Mouse (Mus musculus) central nervous system, embryonic 14 days (tissue): ENCODE results near the gene Ubash3b. TPM values are rescaled to one million over a fixed set of nuclear protein-coding genes. Genes with fewer than 3 reads are reported as not detected.

ENCODE experiments used
- polyA plus RNA-seq: library from polyadenylated mRNA; depleted of rRNA; stranded (reverse); fragments of >200 nt; gene quantifications from 2 replicates; pipeline ENCODE4 v1.2.3, GENCODE M21; 2012; rRNA removed

Gene Ubash3b
- 11.3 and 11.8 TPM in 2 replicates for polyA plus RNA-seq

DNA sequence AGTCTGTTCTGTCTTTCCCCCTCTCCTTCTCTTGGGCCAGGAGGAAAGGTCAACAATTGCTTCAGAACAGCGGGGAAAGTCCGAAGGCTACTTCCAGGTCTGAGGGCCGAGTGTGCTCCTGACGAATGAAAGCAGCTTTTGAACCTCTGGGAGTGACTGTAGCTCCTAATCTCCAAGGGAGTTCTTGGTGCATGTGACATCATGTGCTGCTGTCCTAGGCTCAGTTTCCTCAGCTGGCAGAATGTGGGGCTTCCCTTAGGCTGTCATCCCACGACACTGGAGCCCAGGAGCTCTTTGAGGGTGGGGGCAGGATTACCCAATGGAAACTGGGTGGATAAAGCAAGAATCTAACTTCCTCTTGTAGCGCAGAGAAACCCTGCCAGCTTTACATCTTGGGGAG is at the start of gene Ubash3b:
Ubash3b (minus strand) TSS at position 285 of the 400 bp plus-strand sequence.

GRCm38 (mm10) chr9:41004415-41004814 is 157.1 kb downstream of the Ubash3b start, which contains the start of gene Crtam:
Gene Crtam, minus strand, starts transcription at chr9:41004628.

DNA sequence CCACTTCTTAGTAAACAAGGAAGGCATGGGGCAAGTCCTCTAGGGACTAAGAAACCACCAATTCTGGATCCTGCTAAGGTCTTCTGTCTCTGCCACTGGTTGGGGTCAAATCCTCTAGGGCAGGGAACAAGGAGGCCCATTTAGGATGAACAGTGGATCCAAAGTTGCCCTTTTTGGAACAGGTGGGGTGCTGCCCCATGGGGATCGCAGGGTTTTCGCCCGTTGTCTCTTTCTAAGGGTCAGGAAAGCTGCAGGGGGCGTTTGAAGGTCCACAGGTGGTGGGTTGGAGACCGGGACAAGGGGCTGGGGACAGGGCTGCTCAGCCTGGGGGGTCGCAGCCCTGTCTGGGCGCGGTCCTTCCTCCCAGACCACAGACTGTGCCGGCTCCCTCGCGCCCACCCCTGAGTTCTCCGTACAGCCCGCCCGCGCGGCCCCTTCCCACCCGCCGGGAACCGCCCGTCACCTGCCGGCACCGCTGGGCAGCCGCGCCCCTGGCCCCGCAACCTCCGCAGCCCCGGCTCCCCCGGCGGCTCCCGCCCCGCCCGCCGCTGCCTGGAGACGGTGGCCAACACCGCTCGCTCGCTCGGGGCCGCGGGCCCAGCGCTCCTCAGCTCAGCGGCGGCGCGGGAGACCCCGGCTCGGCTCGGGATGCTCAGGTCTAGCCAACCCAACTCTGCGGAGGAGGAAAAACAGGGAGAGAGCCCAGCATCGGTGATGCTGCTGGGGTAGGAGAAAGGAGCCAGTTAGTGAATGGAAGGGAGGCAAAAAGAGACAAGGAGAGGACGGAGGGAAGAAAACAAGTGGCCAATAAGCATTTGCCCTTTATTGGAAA is 197.7 kb downstream of the Ubash3b start, which contains the start of gene Jhy:
Jhy (minus strand) TSS at position 533 of the 832 bp plus-strand sequence.

Other genes with a start within 250 kb of the Ubash3b start
- gene Jhy, start 197.6 kb downstream of the Ubash3b start, polyA plus RNA-seq: 0.63 and 1.1 TPM in 2 replicates
- 0.07 and 0.09 TPM in 2 replicates for gene Crtam, start 157.1 kb downstream of the Ubash3b start, polyA plus RNA-seq